Mouse (Mus musculus) lung, adult 2 months (tissue): ENCODE results near the gene Zgpat. TPM values are rescaled to one million over a fixed set of nuclear protein-coding genes. Genes with fewer than 3 reads are reported as not detected.

ENCODE experiments used
- DNase-seq: peaks from one replicate; pipeline ENCODE4 v3.0.0; 2022
- H3K4me1 ChIP-seq: fragments of 200-500 bp; 2 replicates; pipeline ENCODE4 v1.6.1; 2011; ENCODE audit warnings: low read length; ENCODE audit not compliant: control insufficient read depth, insufficient read depth
- H3K4me3 ChIP-seq: fragments of 200-500 bp; replicated peaks from 2 replicates; pipeline ENCODE3; 2011; ENCODE audit warnings: low read depth, mild to moderate bottlenecking, control low read depth, low read length; ENCODE audit errors: extremely low read depth
- CTCF ChIP-seq: fragments of 200-500 bp; IDR thresholded peaks from 2 replicates; pipeline ENCODE4 v1.5.1; 2011; ENCODE audit warnings: mild to moderate bottlenecking, low read length, control low read depth; ENCODE audit not compliant: insufficient read depth
- POLR2A ChIP-seq: fragments of 200-500 bp; IDR thresholded peaks from 2 replicates; pipeline ENCODE4 v1.6.1; 2011; ENCODE audit warnings: low read depth, mild to moderate bottlenecking, control low read depth, low read length, borderline replicate concordance; ENCODE audit errors: extremely low read depth
- WGBS: fragments of 180-500 bp; shearing (Covaris S2); methylation state at CpG from one replicate; pipeline ENCODE4 v1.1.7; 2018; 5-methylcytosine and 5-hydroxymethylcytosine counted together
- polyA plus RNA-seq: library from polyadenylated mRNA; depleted of rRNA; stranded (reverse); fragments of >200 nt; gene quantifications from 2 replicates; pipeline ENCODE4 v1.2.3, GENCODE M21; 2012; rRNA removed

The Zgpat gene
- polyA plus RNA-seq, 1 experiment = 44.0 TPM

- no peak for TF ChIP-seq CTCF
- no peak for TF ChIP-seq POLR2A
- 8% methylated on average over 1 of the region's 1 CpGs for WGBS
These were observed 36.8 kb downstream of the Zgpat start for GRCm38 (mm10) chr2:181401497-181401896.

GRCm38 (mm10) chr2:181403722-181404121 lies 39.0 kb downstream of the Zgpat start:
- 88% methylated on average over 3 of the region's 3 CpGs for WGBS
- Histone ChIP-seq H3K4me3 (no peak overlapping the region), H3K4me1 (no peaks in the 10 kb centered on the region)
- TF ChIP-seq CTCF (no peak), POLR2A (no peak)
- no peak for DNase-seq

More at GRCm38 (mm10) chr2:181401497-181401896, 36.8 kb downstream of the Zgpat start:
- H3K4me1 ChIP-seq = no peaks in the 10 kb centered on the region
- DNase-seq = no peak
- H3K4me3 ChIP-seq = no peak overlapping the region

- peaks cover 6% of the 10 kb centered on the region; the same call in 1 of the 2 replicates for H3K4me1 ChIP-seq
- H3K4me3 ChIP-seq = no peak overlapping the region
- no peak for DNase-seq
- TF ChIP-seq CTCF (no peak), POLR2A (no peak)
- 69% methylated on average over 7 of the region's 7 CpGs for WGBS
These were observed 44.9 kb downstream of the Zgpat start for GRCm38 (mm10) chr2:181409643-181410042.

- H3K4me3 ChIP-seq = no peak overlapping the region
- H3K4me1 ChIP-seq = peaks cover 6% of the 10 kb centered on the region; the same call in 1 of the 2 replicates
- no peak for TF ChIP-seq POLR2A
- peak; percentile 85 for TF ChIP-seq CTCF
- peak; percentile 39 for DNase-seq
- 28% methylated on average over 4 of the region's 4 CpGs for WGBS
These were observed 46.2 kb downstream of the Zgpat start for GRCm38 (mm10) chr2:181410760-181411473.

GRCm38 (mm10) chr2:181413141-181413540 lies 48.4 kb downstream of the Zgpat start:
- 26% methylated on average over 2 of the region's 2 CpGs for WGBS
- TF ChIP-seq POLR2A (no peak), CTCF (no peak)
- H3K4me1 ChIP-seq = peaks cover 6% of the 10 kb centered on the region; the same call in 1 of the 2 replicates
- DNase-seq = no peak
- H3K4me3 ChIP-seq = no peak overlapping the region

- WGBS = 22% methylated on average over 3 of the region's 3 CpGs
- DNase-seq = peak; percentile 14
- Histone ChIP-seq H3K4me1 (peaks cover 6% of the 10 kb centered on the region; the same call in 1 of the 2 replicates), H3K4me3 (no peak overlapping the region)
- TF ChIP-seq CTCF (no peak), POLR2A (no peak)
These were observed 51.2 kb downstream of the Zgpat start for GRCm38 (mm10) chr2:181415945-181416344.

GRCm38 (mm10) chr2:181419359-181419758 lies 54.6 kb downstream of the Zgpat start:
- TF ChIP-seq CTCF = no peak
- DNase-seq = no peak
- WGBS = 75% methylated on average over 7 of the region's 7 CpGs
- H3K4me3 ChIP-seq = no peak overlapping the region
- no peaks in the 10 kb centered on the region for H3K4me1 ChIP-seq

- Histone ChIP-seq H3K4me3 (no peak overlapping the region), H3K4me1 (no peaks in the 10 kb centered on the region)
- no peak for TF ChIP-seq CTCF
- TF ChIP-seq POLR2A = no peak
- no peak for DNase-seq
- WGBS = 50% methylated on average over 4 of the region's 4 CpGs
These were observed 55.7 kb downstream of the Zgpat start for GRCm38 (mm10) chr2:181420426-181420825.

- TF ChIP-seq POLR2A (no peak), CTCF (no peak)
- Histone ChIP-seq H3K4me1 (no peaks in the 10 kb centered on the region), H3K4me3 (no peak overlapping the region)
- WGBS = 63% methylated on average over 4 of the region's 4 CpGs
- no peak for DNase-seq
These were observed 56.3 kb downstream of the Zgpat start for GRCm38 (mm10) chr2:181420903-181421638.

- no peak for DNase-seq
- TF ChIP-seq POLR2A = no peak
- no peak for TF ChIP-seq CTCF
- Histone ChIP-seq H3K4me3 (no peak overlapping the region), H3K4me1 (no peaks in the 10 kb centered on the region)
- WGBS = 76% methylated on average over 9 of the region's 9 CpGs
These were observed 59.1 kb downstream of the Zgpat start for GRCm38 (mm10) chr2:181423834-181424233.

Other genes with a start within 250 kb of the Zgpat start
- 0.02 TPM in 2 replicates for gene Kcnq2, start 229.6 kb upstream of the Zgpat start, polyA plus RNA-seq
- gene Eef1a2, start 207.9 kb upstream of the Zgpat start, polyA plus RNA-seq = 12.6 and 44.1 TPM in 2 replicates
- gene Ppdpf, start 177.7 kb upstream of the Zgpat start, polyA plus RNA-seq = 145 and 157 TPM in 2 replicates
- 0.29 and 1.6 TPM in 2 replicates for gene Ptk6, start 162.1 kb upstream of the Zgpat start, polyA plus RNA-seq
- gene Srms, start 151.7 kb upstream of the Zgpat start, polyA plus RNA-seq = 7.6 and 7.8 TPM in 2 replicates
- 2.3 and 2.4 TPM in 2 replicates for gene Fndc11, start 144.9 kb upstream of the Zgpat start, polyA plus RNA-seq
- 49.7 and 54.3 TPM in 2 replicates for gene Helz2, start 122.9 kb upstream of the Zgpat start, polyA plus RNA-seq
- gene Gmeb2, start 76.9 kb upstream of the Zgpat start, polyA plus RNA-seq = 22.2 and 26.3 TPM in 2 replicates
- 0.13 TPM in 1 of 2 replicates, not detected in the other for gene Stmn3, start 50.4 kb upstream of the Zgpat start, polyA plus RNA-seq
- 23.1 and 41.0 TPM in 2 replicates for gene Rtel1, start 45.2 kb upstream of the Zgpat start, polyA plus RNA-seq
- gene Arfrp1, start 476 bp downstream of the Zgpat start, polyA plus RNA-seq = 29.1 and 42.9 TPM in 2 replicates
- 60.5 and 89.8 TPM in 2 replicates for gene Lime1, start 15.2 kb downstream of the Zgpat start, polyA plus RNA-seq
- 14.7 and 17.0 TPM in 2 replicates for gene Zbtb46, start 94.5 kb downstream of the Zgpat start, polyA plus RNA-seq
- gene Abhd16b, start 128.3 kb downstream of the Zgpat start, polyA plus RNA-seq = not detected in 2 replicates
- 44.8 and 47.3 TPM in 2 replicates for gene Tpd52l2, start 132.2 kb downstream of the Zgpat start, polyA plus RNA-seq
- 47.4 and 76.4 TPM in 2 replicates for gene Dnajc5, start 155.6 kb downstream of the Zgpat start, polyA plus RNA-seq
- 121 and 128 TPM in 2 replicates for gene Uckl1, start 220.0 kb downstream of the Zgpat start, polyA plus RNA-seq
- gene Prpf6, start 226.9 kb downstream of the Zgpat start, polyA plus RNA-seq = 14.1 and 21.5 TPM in 2 replicates
- 37.1 and 43.7 TPM in 2 replicates for gene Zfp512b, start 227.9 kb downstream of the Zgpat start, polyA plus RNA-seq
- 24.1 and 24.5 TPM in 2 replicates for gene Samd10, start 234.3 kb downstream of the Zgpat start, polyA plus RNA-seq